Mouse (Mus musculus) brown adipose tissue, adult 24 weeks (tissue): ENCODE results near the gene Tmem56. TPM values are rescaled to one million over a fixed set of nuclear protein-coding genes. Genes with fewer than 3 reads are reported as not detected.

Source experiments
- H3K27ac ChIP-seq: fragments of 200-500 bp; replicated peaks from 2 replicates; pipeline ENCODE4 v1.5.1; 2012; ENCODE audit warnings: low read depth, mild to moderate bottlenecking, low read length
- H3K4me1 ChIP-seq: fragments of 200-500 bp; 2 replicates; pipeline ENCODE4 v1.6.1; 2012; ENCODE audit warnings: low read length, mixed read lengths; ENCODE audit not compliant: control insufficient read depth, insufficient read depth, insufficient read length
- H3K4me3 ChIP-seq: fragments of 200-500 bp; 2 replicates; pipeline ENCODE4 v1.5.1; 2012; ENCODE audit warnings: low read depth, mild to moderate bottlenecking, low read length, moderate library complexity; ENCODE audit not compliant: insufficient read depth
- polyA plus RNA-seq: library from polyadenylated mRNA; stranded (reverse); fragments of >200 nt; gene quantifications from 2 replicates; pipeline ENCODE4 v1.2.4, GENCODE M21; 2012; ENCODE audit not compliant: missing spikeins, insufficient read depth, insufficient read length

Tmem56 gene
- polyA plus RNA-seq, 1 experiment = 8.4 TPM

GRCm38 (mm10) chr3:121156451-121157186 lies 126.3 kb downstream of the Tmem56 start:
- Histone ChIP-seq H3K4me1 (peaks cover 3% of the 10 kb centered on the region; the same call in 1 of the 2 replicates), H3K27ac (no peak overlapping the region), H3K4me3 (no peak overlapping the region)

GRCm38 (mm10) chr3:121156043-121156442 lies 126.9 kb downstream of the Tmem56 start:
- H3K4me1 ChIP-seq = peaks cover under 1% of the 10 kb centered on the region; the same call in 1 of the 2 replicates
- no peak overlapping the region for H3K27ac ChIP-seq
- no peak overlapping the region for H3K4me3 ChIP-seq

Other genes with a start within 250 kb of the Tmem56 start
- 10.9 and 11.9 TPM in 2 replicates for gene Rwdd3, start 111.4 kb downstream of the Tmem56 start, polyA plus RNA-seq
- 50.0 and 73.2 TPM in 2 replicates for gene Alg14, start 8.7 kb upstream of the Tmem56 start, polyA plus RNA-seq
- 28.7 and 35.4 TPM in 2 replicates for gene Cnn3, start 143.4 kb upstream of the Tmem56 start, polyA plus RNA-seq
- gene Slc44a3, start 249.3 kb upstream of the Tmem56 start, polyA plus RNA-seq = 23.0 and 28.5 TPM in 2 replicates